ENCODE assay signal across 8 mouse cellular contexts in the genomic region with DNA sequence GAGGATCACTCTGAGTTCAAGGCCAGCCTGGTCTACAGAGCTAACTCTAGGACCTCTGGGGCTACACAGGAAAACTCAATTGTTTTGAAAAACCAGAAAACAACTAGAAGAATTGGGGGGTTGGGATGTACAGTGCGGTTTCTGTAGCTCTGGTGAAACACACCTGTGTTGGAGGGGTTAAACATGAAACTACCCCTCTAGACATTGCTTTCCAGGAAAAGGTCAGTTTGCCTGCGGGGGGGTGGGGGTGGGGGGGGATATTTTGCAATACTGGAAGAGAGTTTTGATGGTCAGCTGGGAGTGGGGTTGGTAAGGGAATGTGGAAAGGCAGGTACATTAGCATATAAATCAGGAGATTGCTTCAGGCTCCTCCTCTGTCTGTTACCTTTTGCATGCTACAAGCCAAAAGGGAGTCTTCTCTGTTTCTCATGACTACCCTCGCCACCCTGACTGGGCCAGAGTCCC. TPM values are rescaled to one million over a fixed set of nuclear protein-coding genes. Genes with fewer than 3 reads are reported as not detected.
DNase-seq lines count a peak whose midpoint lies in the region; ATAC-seq and TF ChIP-seq lines count a peak whose summit lies in the region.

No protein-coding gene starts in this region.

- no peaks in the 10 kb centered on the region for H3K27me3 ChIP-seq in neural tube, embryonic 11.5 days (ENCODE audit: control insufficient read depth, insufficient read depth, low read length)
- no peaks in the 10 kb centered on the region for H3K27me3 ChIP-seq in limb, embryonic 14.5 days (ENCODE audit: control insufficient read depth, insufficient read depth, low read length)
- H3K27me3 ChIP-seq in stomach, embryonic 15.5 days (replicated peaks) = no peaks in the 10 kb centered on the region

- peak overlapping the region; percentile 44 for H3K4me2 ChIP-seq in neural tube, embryonic 11.5 days (ENCODE audit: low read depth)
- peak overlapping the region; percentile 62 for H3K4me2 ChIP-seq in limb, embryonic 14.5 days (replicated peaks; ENCODE audit: low read depth, low read length, severe bottlenecking)
- H3K4me2 ChIP-seq in stomach, embryonic 15.5 days = peak overlapping the region; percentile 56

- TF ChIP-seq POLR2A in limb, embryonic 14.5 days (IDR thresholded peaks at IDR 0.05; ENCODE audit: borderline replicate concordance, extremely low read depth, insufficient read depth, insufficient read length) = no peak

- no peak overlapping the region for H3K4me3 ChIP-seq in neural tube, embryonic 11.5 days (ENCODE audit: low read depth, low read length)
- peak overlapping the region; percentile 29 for H3K4me3 ChIP-seq in limb, embryonic 14.5 days (replicated peaks; ENCODE audit: low read length)
- H3K4me3 ChIP-seq in stomach, embryonic 15.5 days (replicated peaks) = peak overlapping the region; percentile 30; the same call in 1 of the 2 replicates

- no peaks in the 10 kb centered on the region for H3K9me3 ChIP-seq in neural tube, embryonic 11.5 days (ENCODE audit: control insufficient read depth, low read length)
- H3K9me3 ChIP-seq in limb, embryonic 14.5 days (ENCODE audit: control insufficient read depth, low read length) = no peaks in the 10 kb centered on the region
- H3K9me3 ChIP-seq in stomach, embryonic 15.5 days = no peaks in the 10 kb centered on the region

- H3K9ac ChIP-seq in neural tube, embryonic 11.5 days (ENCODE audit: low read length) = no peak overlapping the region
- H3K9ac ChIP-seq in limb, embryonic 14.5 days (ENCODE audit: low read depth, low read length, severe bottlenecking) = no peak overlapping the region; the same call in 1 of the 2 replicates
- no peak overlapping the region for H3K9ac ChIP-seq in stomach, embryonic 15.5 days

- no peaks in the 10 kb centered on the region for H3K36me3 ChIP-seq in neural tube, embryonic 11.5 days (ENCODE audit: control insufficient read depth, insufficient read depth, low read length)
- no peaks in the 10 kb centered on the region for H3K36me3 ChIP-seq in limb, embryonic 14.5 days (ENCODE audit: control insufficient read depth, insufficient read depth, low read length)
- no peaks in the 10 kb centered on the region for H3K36me3 ChIP-seq in stomach, embryonic 15.5 days

- 60% methylated on average over 3 of the region's 3 CpGs for WGBS in neural tube, embryonic 11.5 days
- 73% methylated on average over 3 of the region's 3 CpGs for WGBS in limb, embryonic 14.5 days
- 60% methylated on average over 3 of the region's 3 CpGs for WGBS in stomach, embryonic 15.5 days

- no peak overlapping the region for H3K27ac ChIP-seq in neural tube, embryonic 11.5 days (ENCODE audit: low read depth, low read length)
- H3K27ac ChIP-seq in limb, embryonic 14.5 days (replicated peaks; ENCODE audit: low read depth, low read length) = peak overlapping the region; percentile 87
- H3K27ac ChIP-seq in stomach, embryonic 15.5 days = peak overlapping the region; percentile 76

- DNase-seq in cerebellum, adult 9-11 months = peak; percentile 37
- DNase-seq in cerebellum, postnatal 36 days = no peak
- DNase-seq in neural tube, embryonic 11.5 days (ENCODE audit: low spot score) = no peak
- no peak for DNase-seq in neural tube, embryonic 10.5 days (ENCODE audit: extremely low spot score, low spot score)
- no peak for DNase-seq in limb, embryonic 14.5 days (ENCODE audit: low spot score)
- no peak for DNase-seq in frontal cortex, adult 2 months (ENCODE audit: extremely low spot score in 1 of 2, low spot score in 1 of 2)
- DNase-seq in urinary bladder, postnatal 14 days (ENCODE audit: low spot score) = no peak

- no peak for ATAC-seq in neural tube, embryonic 11.5 days (ENCODE audit: insufficient read depth, low FRiP score, low TSS enrichment)
- no peak for ATAC-seq in limb, embryonic 14.5 days (ENCODE audit: low FRiP score, low read depth)
- ATAC-seq in stomach, embryonic 15.5 days (ENCODE audit: insufficient read depth, low FRiP score, low read depth) = no peak

- H3K4me1 ChIP-seq in neural tube, embryonic 11.5 days (ENCODE audit: control insufficient read depth, insufficient read depth, low read length) = peaks cover 22% of the 10 kb centered on the region
- peaks cover 28% of the 10 kb centered on the region for H3K4me1 ChIP-seq in limb, embryonic 14.5 days (ENCODE audit: control insufficient read depth, insufficient read depth, low read length)
- peaks cover 15% of the 10 kb centered on the region for H3K4me1 ChIP-seq in stomach, embryonic 15.5 days

RNA-seq across cellular contexts. Expression of a gene that starts 1.7 kb away (rescaled TPM):
- polyA plus RNA-seq in neural tube, embryonic 11.5 days (2014; fragmentation: Nextera tagmentation; extraction: Ambion mirVana) = 70.6 and 83.3 TPM in 2 replicates
- polyA plus RNA-seq in limb, embryonic 14.5 days (2012; rRNA removed) = 89.4 and 126 TPM in 2 replicates
- polyA plus RNA-seq in limb, embryonic 14.5 days (2014; fragmentation: Nextera tagmentation; extraction: Ambion mirVana) = 30.3 and 37.5 TPM in 2 replicates
- 30.8 and 32.9 TPM in 2 replicates for polyA plus RNA-seq in stomach, embryonic 15.5 days (2015; fragmentation: Nextera tagmentation; extraction: Ambion mirVana)
- polyA plus RNA-seq in frontal cortex, adult 2 months (2012; rRNA removed) = 73.4 and 77.7 TPM in 2 replicates

RNA-seq across cellular contexts. Expression of a gene that starts 6.8 kb away (rescaled TPM):
- polyA plus RNA-seq in neural tube, embryonic 11.5 days (2014; fragmentation: Nextera tagmentation; extraction: Ambion mirVana) = 0.61 and 1.6 TPM in 2 replicates
- polyA plus RNA-seq in limb, embryonic 14.5 days (2012; rRNA removed) = 0.99 and 1.3 TPM in 2 replicates
- polyA plus RNA-seq in limb, embryonic 14.5 days (2014; fragmentation: Nextera tagmentation; extraction: Ambion mirVana) = 0.28 and 0.81 TPM in 2 replicates
- 10.1 and 14.2 TPM in 2 replicates for polyA plus RNA-seq in stomach, embryonic 15.5 days (2015; fragmentation: Nextera tagmentation; extraction: Ambion mirVana)
- 0.60 and 0.90 TPM in 2 replicates for polyA plus RNA-seq in frontal cortex, adult 2 months (2012; rRNA removed)

RNA-seq across cellular contexts. Expression of a gene that starts 20.0 kb away (rescaled TPM):
- not detected in 2 replicates for polyA plus RNA-seq in neural tube, embryonic 11.5 days (2014; fragmentation: Nextera tagmentation; extraction: Ambion mirVana)
- not detected in 2 replicates for polyA plus RNA-seq in limb, embryonic 14.5 days (2012; rRNA removed)
- not detected in 2 replicates for polyA plus RNA-seq in limb, embryonic 14.5 days (2014; fragmentation: Nextera tagmentation; extraction: Ambion mirVana)
- not detected in 2 replicates for polyA plus RNA-seq in stomach, embryonic 15.5 days (2015; fragmentation: Nextera tagmentation; extraction: Ambion mirVana)
- 0.08 and 0.15 TPM in 2 replicates for polyA plus RNA-seq in frontal cortex, adult 2 months (2012; rRNA removed)

RNA-seq across cellular contexts. Expression of a gene that starts 37.8 kb away (rescaled TPM):
- polyA plus RNA-seq in neural tube, embryonic 11.5 days (2014; fragmentation: Nextera tagmentation; extraction: Ambion mirVana) = 76.7 and 77.2 TPM in 2 replicates
- 220 and 277 TPM in 2 replicates for polyA plus RNA-seq in limb, embryonic 14.5 days (2012; rRNA removed)
- 143 and 160 TPM in 2 replicates for polyA plus RNA-seq in limb, embryonic 14.5 days (2014; fragmentation: Nextera tagmentation; extraction: Ambion mirVana)
- 85.7 and 102 TPM in 2 replicates for polyA plus RNA-seq in stomach, embryonic 15.5 days (2015; fragmentation: Nextera tagmentation; extraction: Ambion mirVana)
- 39.7 and 44.0 TPM in 2 replicates for polyA plus RNA-seq in frontal cortex, adult 2 months (2012; rRNA removed)
